Mouse (Mus musculus) thymus, adult 18-20 months (tissue): ENCODE data around the gene Olfr521.

ENCODE experiments used
- DNase-seq, 2 experiments: peaks; one replicate each; pipeline ENCODE4 v3.0.0; 2022; ENCODE audit warnings: mixed read lengths in 2 of 2

Olfr521 gene

GRCm38 (mm10) chr7:99810814-99811213, 47.5 kb downstream of the Olfr521 start:
- DNase-seq: no peak

- DNase-seq: no peak
These were observed 48.4 kb downstream of the Olfr521 start for GRCm38 (mm10) chr7:99811661-99812060.

- DNase-seq: peak in 1 of 2 experiments; percentile 50
These were observed 50.1 kb downstream of the Olfr521 start for GRCm38 (mm10) chr7:99813394-99813793.

GRCm38 (mm10) chr7:99818181-99818725, 54.9 kb downstream of the Olfr521 start:
- peak; percentile 58 to 79 for DNase-seq
